Mouse (Mus musculus) MEL (cell line): Measurements from ENCODE around the gene Trhr2. TPM values are rescaled to one million over a fixed set of nuclear protein-coding genes. Genes with fewer than 3 reads are reported as not detected.
A peak's percentile ranks its signal among the peaks of the same experiment; 100 is the strongest.

Experiments
- DNase-seq: peaks from one replicate; pipeline ENCODE4 v3.0.0; 2011; ENCODE audit warnings: low read depth, low spot score
- H3K27ac ChIP-seq: 2 replicates; pipeline ENCODE4 v1.5.1; 2012; ENCODE audit warnings: low read depth, mild to moderate bottlenecking, control low read depth, low read length, moderate library complexity; ENCODE audit not compliant: control insufficient read depth
- H3K27me3 ChIP-seq, 2 experiments: fragments of 150-350 bp in 1 of 2; sonication (generic) in 1 of 2; 2 replicates each; pipeline ENCODE4 v1.6.1; 2012; ENCODE audit warnings: low read length in 2 of 2, mild to moderate bottlenecking in 2 of 2, improper control_type of control experiment in 1 of 2, moderate library complexity in 1 of 2; ENCODE audit not compliant: insufficient read depth in 2 of 2, control insufficient read depth in 1 of 2
- H3K36me3 ChIP-seq, 2 experiments: 2 replicates each; pipeline ENCODE4 v1.6.1; 2012 to 2014; ENCODE audit warnings: low read length in 2 of 2, improper control_type of control experiment in 1 of 2, inconsistent platforms in 1 of 2, mild to moderate bottlenecking in 1 of 2; ENCODE audit not compliant: insufficient read depth in 2 of 2, control insufficient read depth in 1 of 2
- H3K4me1 ChIP-seq, 2 experiments: fragments of 150-350 bp in 1 of 2; sonication (generic) in 1 of 2; 2 replicates each; pipeline ENCODE4 v1.6.1; 2012; ENCODE audit warnings: low read length in 2 of 2, improper control_type of control experiment in 1 of 2, mild to moderate bottlenecking in 1 of 2; ENCODE audit not compliant: insufficient read depth in 2 of 2, control insufficient read depth in 1 of 2
- H3K4me3 ChIP-seq, 2 experiments: fragments of 150-350 bp in 1 of 2; sonication (generic) in 1 of 2; 2 replicates each; pipeline ENCODE4 v1.5.1; 2012; ENCODE audit warnings: low read depth in 2 of 2, low read length in 2 of 2, mild to moderate bottlenecking in 2 of 2, moderate library complexity in 2 of 2, control low read depth in 1 of 2, improper control_type of control experiment in 1 of 2; ENCODE audit not compliant: control insufficient read depth in 1 of 2, insufficient read depth in 1 of 2
- H3K79me2 ChIP-seq: 2 replicates; pipeline ENCODE4 v1.6.1; 2012; ENCODE audit warnings: mild to moderate bottlenecking, low read length, moderate library complexity; ENCODE audit not compliant: control insufficient read depth, poor library complexity, insufficient read depth
- H3K9ac ChIP-seq: 2 replicates; pipeline ENCODE4 v1.6.1; 2012; ENCODE audit warnings: low read depth, mild to moderate bottlenecking, control low read depth, low read length, moderate library complexity; ENCODE audit not compliant: control insufficient read depth, poor library complexity, severe bottlenecking
- H3K9me3 ChIP-seq: fragments of 150-350 bp; sonication (generic); replicated peaks from 2 replicates; pipeline ENCODE4 v1.6.1; 2012; ENCODE audit warnings: mild to moderate bottlenecking, low read length, improper control_type of control experiment, moderate library complexity; ENCODE audit not compliant: insufficient read depth
- CHD1 ChIP-seq: IDR thresholded peaks from 2 replicates; pipeline ENCODE4 v1.6.1; 2012; ENCODE audit warnings: low read depth, mild to moderate bottlenecking, inconsistent platforms, low read length, improper control_type of control experiment
- CHD2 ChIP-seq: IDR thresholded peaks from 2 replicates; pipeline ENCODE4 v1.6.1; 2011; ENCODE audit warnings: low read length, improper control_type of control experiment
- CTCF ChIP-seq, 3 experiments: IDR thresholded peaks in 2 of 3; conservative IDR thresholded peaks in 1 of 3; 2 replicates each; pipeline ENCODE4 v1.5.1; 2011 to 2012; ENCODE audit warnings: low read length in 3 of 3, low read depth in 2 of 3, mild to moderate bottlenecking in 2 of 3, improper control_type of control experiment in 1 of 3, inconsistent platforms in 1 of 3, mixed read lengths in 1 of 3, moderate library complexity in 1 of 3; ENCODE audit not compliant: control insufficient read depth in 1 of 3, insufficient read depth in 1 of 3, poor library complexity in 1 of 3, severe bottlenecking in 1 of 3
- EP300 ChIP-seq, 2 experiments: IDR thresholded peaks; 2 replicates each; pipeline ENCODE4 v1.6.1; 2011; ENCODE audit warnings: improper control_type of control experiment in 2 of 2, low read length in 2 of 2, low read depth in 1 of 2, mild to moderate bottlenecking in 1 of 2
- ETS1 ChIP-seq: IDR thresholded peaks from 2 replicates; pipeline ENCODE4 v1.6.1; 2012; ENCODE audit warnings: low read depth, mild to moderate bottlenecking, inconsistent platforms, low read length, improper control_type of control experiment, moderate library complexity
- GABPA ChIP-seq: IDR thresholded peaks from 2 replicates; pipeline ENCODE4 v1.6.1; 2012; ENCODE audit warnings: low read depth, mild to moderate bottlenecking, inconsistent platforms, low read length, improper control_type of control experiment, moderate library complexity
- GATA1 ChIP-seq: IDR thresholded peaks from 2 replicates; pipeline ENCODE4 v1.6.1; 2011; ENCODE audit warnings: low read depth, low read length, improper control_type of control experiment
- KAT2A ChIP-seq: conservative IDR thresholded peaks from 2 replicates; pipeline ENCODE4 v1.6.1; 2012; ENCODE audit warnings: low read depth, low read length, improper control_type of control experiment, inconsistent platforms
- MAFK ChIP-seq: IDR thresholded peaks from 2 replicates; pipeline ENCODE4 v1.6.1; 2011; ENCODE audit warnings: low read depth, mild to moderate bottlenecking, low read length, improper control_type of control experiment, borderline replicate concordance
- MAX ChIP-seq: IDR thresholded peaks from 2 replicates; pipeline ENCODE4 v1.6.1; 2011; ENCODE audit warnings: low read length, improper control_type of control experiment
- NRF1 ChIP-seq: IDR thresholded peaks from 2 replicates; pipeline ENCODE4 v1.6.1; 2014; ENCODE audit warnings: low read depth, mild to moderate bottlenecking, inconsistent platforms, low read length, improper control_type of control experiment, moderate library complexity; ENCODE audit not compliant: poor library complexity, insufficient read depth, severe bottlenecking
- POLR2A ChIP-seq, 2 experiments: IDR thresholded peaks; 2 replicates each; pipeline ENCODE4 v1.6.1; 2011 to 2012; ENCODE audit warnings: low read length in 2 of 2, mild to moderate bottlenecking in 2 of 2, control low read depth in 1 of 2, improper control_type of control experiment in 1 of 2, low read depth in 1 of 2, moderate library complexity in 1 of 2; ENCODE audit not compliant: control insufficient read depth in 1 of 2, insufficient read depth in 1 of 2, poor library complexity in 1 of 2
- POLR2AphosphoS5 ChIP-seq: IDR thresholded peaks from 2 replicates; pipeline ENCODE4 v1.6.1; 2012; ENCODE audit warnings: low read depth, borderline replicate concordance, mild to moderate bottlenecking, inconsistent platforms, low read length, moderate library complexity, mixed read lengths
- RCOR1 ChIP-seq: IDR thresholded peaks from 2 replicates; pipeline ENCODE4 v1.6.1; 2012; ENCODE audit warnings: low read depth, mild to moderate bottlenecking, inconsistent platforms, low read length, improper control_type of control experiment
- TAL1 ChIP-seq: IDR thresholded peaks from 2 replicates; pipeline ENCODE4 v1.6.1; 2012; ENCODE audit warnings: mild to moderate bottlenecking, inconsistent platforms, low read length, moderate library complexity, mixed read lengths
- TCF12 ChIP-seq: IDR thresholded peaks from 2 replicates; pipeline ENCODE4 v1.6.1; 2014; ENCODE audit warnings: low read depth, mild to moderate bottlenecking, inconsistent platforms, low read length, improper control_type of control experiment, moderate library complexity
- ZC3H11A ChIP-seq: IDR thresholded peaks from 2 replicates; pipeline ENCODE4 v1.6.1; 2012; ENCODE audit warnings: low read depth, mild to moderate bottlenecking, inconsistent platforms, low read length, improper control_type of control experiment
- ZKSCAN1 ChIP-seq: IDR thresholded peaks from 2 replicates; pipeline ENCODE4 v1.6.1; 2012; ENCODE audit warnings: low read depth, mild to moderate bottlenecking, inconsistent platforms, low read length, improper control_type of control experiment, moderate library complexity
- ZMIZ1 ChIP-seq: IDR thresholded peaks from 2 replicates; pipeline ENCODE4 v1.6.1; 2012; ENCODE audit warnings: low read depth, mild to moderate bottlenecking, inconsistent platforms, low read length, improper control_type of control experiment, moderate library complexity
- ZNF384 ChIP-seq: IDR thresholded peaks from 2 replicates; pipeline ENCODE4 v1.6.1; 2012; ENCODE audit warnings: low read depth, mild to moderate bottlenecking, inconsistent platforms, low read length, improper control_type of control experiment
- polyA plus RNA-seq, 2 experiments: library from polyadenylated mRNA; stranded (reverse) in 1 of 2; unstranded in 1 of 2; fragments of >175 nt in 1 of 2; fragments of >200 nt in 1 of 2; gene quantifications; 2 replicates each; pipeline versions ENCODE4 v1.2.1 to v1.2.4; 2012; ENCODE audit warnings: low replicate concordance in 2 of 2, low read depth in 1 of 2; ENCODE audit not compliant: insufficient read length in 2 of 2, insufficient read depth in 1 of 2, missing spikeins in 1 of 2
- total RNA-seq: library from RNA; depleted of rRNA; stranded (reverse); fragments of 300-350 nt; gene quantifications from 2 replicates; pipeline ENCODE4 v1.2.3, GENCODE M21; 2012

Trhr2 gene
- total and polyA plus RNA-seq, 3 experiments = 0.07 to 0.12 TPM; not detected in 1

GRCm38 (mm10) chr8:122329553-122330239 lies 30.9 kb downstream of the Trhr2 start:
- Histone ChIP-seq H3K9me3 (no peaks in the 10 kb centered on the region), H3K79me2 (peaks cover 14% of the 10 kb centered on the region), H3K36me3 (peaks cover 30 to 33% of the 10 kb centered on the region in 2 experiments; a peak in 3 of 4 replicates), H3K27ac (peak overlapping the region; percentile 15; the same call in 1 of the 2 replicates), H3K9ac (no peak overlapping the region), H3K4me3 (no peak overlapping the region), H3K4me1 (peaks cover 4 to 27% of the 10 kb centered on the region in 2 experiments; a peak in 3 of 4 replicates), H3K27me3 (no peaks in the 10 kb centered on the region)
- no peak for DNase-seq
- TF ChIP-seq ZKSCAN1 (no peak), EP300 (IDR thresholded peaks at IDR 0.05; ENCODE audit: low read depth in 1 of 2, low read length in 2 of 2) (peak in 1 of 2 experiments; percentile 62; a peak in 2 of 4 replicates), ZC3H11A (no peak), ZNF384 (no peak), GATA1 (0 out of 2 replicates have a peak, but pooled peaks have one; percentile 36), CHD1 (no peak), POLR2AphosphoS5 (peak; percentile 30; the same call in 1 of the 2 replicates), POLR2A (IDR thresholded peaks at IDR 0.05; ENCODE audit: control insufficient read depth in 1 of 2, insufficient read depth in 1 of 2, low read depth in 1 of 2, low read length in 2 of 2, poor library complexity in 1 of 2) (0 out of 4 replicates have a peak, but pooled peaks of 1 of the 2 experiments have one; percentile 5), CHD2 (no peak), MAX (no peak), NRF1 (no peak), GABPA (no peak), ETS1 (no peak), MAFK (peak; percentile 34; the same call in 1 of the 2 replicates), RCOR1 (no peak), KAT2A (no peak), ZMIZ1 (no peak), CTCF (IDR thresholded peaks at IDR 0.05 in 2 of 3, conservative IDR thresholded peaks at IDR 0.05 in 1 of 3; ENCODE audit: control insufficient read depth in 1 of 3, insufficient read depth in 1 of 3, low read depth in 2 of 3, low read length in 3 of 3, poor library complexity in 1 of 3, severe bottlenecking in 1 of 3) (no peak), TAL1 (no peak), TCF12 (0 out of 2 replicates have a peak, but pooled peaks have one; percentile 19)
